Mouse (Mus musculus): ENCODE data around the gene Trmt44. TPM values are rescaled to one million over a fixed set of nuclear protein-coding genes. Genes with fewer than 3 reads are reported as not detected.
A peak's percentile ranks its signal among the peaks of the same experiment; 100 is the strongest.

Trmt44 gene
- polyA plus RNA-seq, 1 experiment: 9.8 TPM

DNA sequence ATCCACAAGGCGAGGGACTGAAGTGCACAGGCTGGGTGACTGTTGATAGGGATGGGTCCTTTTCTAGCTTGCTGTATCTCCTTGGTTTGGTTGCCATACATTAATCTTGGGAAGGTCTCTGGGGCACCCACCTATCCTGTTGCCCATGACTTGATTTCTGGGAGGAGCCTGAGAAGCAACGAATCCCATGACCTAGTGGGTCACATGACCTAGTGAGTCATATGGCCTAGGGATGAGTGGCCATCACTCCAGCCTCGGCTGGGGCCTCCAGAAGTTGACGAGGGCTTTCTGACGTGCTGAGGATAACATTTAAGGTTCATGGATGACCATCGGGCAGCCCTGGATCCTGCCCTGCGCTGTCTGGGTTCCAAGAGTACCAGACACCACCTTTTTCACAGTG lies 30.5 kb upstream of the Trmt44 start:
- Histone ChIP-seq H3K36me3 (ENCODE audit: control insufficient read depth, insufficient read depth, low read length) (peaks cover 11% of the 10 kb centered on the region; the same call in 1 of the 2 replicates), H3K27me3 (ENCODE audit: control insufficient read depth, insufficient read depth, low read length) (no peaks in the 10 kb centered on the region), H3K4me1 (replicated peaks; ENCODE audit: control insufficient read depth, insufficient read depth, low read length) (no peaks in the 10 kb centered on the region), H3K4me3 (ENCODE audit: control insufficient read depth, insufficient read depth, low read length) (no peak overlapping the region), H3K27ac (ENCODE audit: control insufficient read depth, insufficient read depth, low read length) (no peak overlapping the region)
- no peak for TF ChIP-seq POLR2A (IDR thresholded peaks at IDR 0.05; ENCODE audit: control insufficient read depth, extremely low read depth, insufficient read depth, low read length, poor library complexity)
- no peak for TF ChIP-seq CTCF (IDR thresholded peaks at IDR 0.05; ENCODE audit: borderline replicate concordance, control insufficient read depth, extremely low read depth, insufficient read depth, low read length, poor library complexity)
- DNase-seq: no peak
- 91% methylated on average over 7 of the region's 7 CpGs for WGBS

DNA sequence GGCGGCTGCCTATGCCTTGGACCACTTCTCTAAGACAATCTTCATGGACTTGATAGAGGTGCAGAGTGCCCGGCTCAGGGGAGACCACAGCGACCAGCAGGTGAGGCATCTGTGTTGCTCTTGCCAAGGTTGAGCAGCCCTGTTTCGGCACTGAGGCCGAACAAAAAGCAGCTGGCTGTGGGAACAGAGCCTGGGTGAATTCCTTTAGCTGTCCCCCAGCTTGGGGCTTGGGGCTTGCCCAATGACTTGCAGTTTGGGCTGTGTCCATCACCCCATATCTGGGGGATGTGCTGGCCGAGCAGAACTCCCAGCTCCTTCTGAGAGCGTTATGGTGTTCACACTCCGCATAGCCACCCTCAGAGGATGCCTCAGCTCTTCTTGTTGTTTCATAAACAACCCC lies 26.7 kb upstream of the Trmt44 start:
- no peak for DNase-seq
- Histone ChIP-seq H3K27ac (ENCODE audit: control insufficient read depth, insufficient read depth, low read length) (no peak overlapping the region), H3K27me3 (ENCODE audit: control insufficient read depth, insufficient read depth, low read length) (no peaks in the 10 kb centered on the region), H3K4me3 (ENCODE audit: control insufficient read depth, insufficient read depth, low read length) (no peak overlapping the region), H3K36me3 (ENCODE audit: control insufficient read depth, insufficient read depth, low read length) (peaks cover 21% of the 10 kb centered on the region), H3K4me1 (replicated peaks; ENCODE audit: control insufficient read depth, insufficient read depth, low read length) (no peaks in the 10 kb centered on the region)
- TF ChIP-seq POLR2A (IDR thresholded peaks at IDR 0.05; ENCODE audit: control insufficient read depth, extremely low read depth, insufficient read depth, low read length, poor library complexity): no peak
- WGBS: 95% methylated on average over 8 of the region's 8 CpGs

GRCm38 (mm10) chr5:35600233-35600632 lies 25.4 kb upstream of the Trmt44 start:
- 96% methylated on average over 11 of the region's 11 CpGs for WGBS
- no peak overlapping the region for H3K27ac ChIP-seq (ENCODE audit: control insufficient read depth, insufficient read depth, low read length)
- peaks cover 21% of the 10 kb centered on the region for H3K36me3 ChIP-seq (ENCODE audit: control insufficient read depth, insufficient read depth, low read length)
- no peaks in the 10 kb centered on the region for H3K4me1 ChIP-seq (replicated peaks; ENCODE audit: control insufficient read depth, insufficient read depth, low read length)
- no peak for DNase-seq
- no peak overlapping the region for H3K4me3 ChIP-seq (ENCODE audit: control insufficient read depth, insufficient read depth, low read length)
- no peaks in the 10 kb centered on the region for H3K27me3 ChIP-seq (ENCODE audit: control insufficient read depth, insufficient read depth, low read length)
- TF ChIP-seq CTCF (IDR thresholded peaks at IDR 0.05; ENCODE audit: borderline replicate concordance, control insufficient read depth, extremely low read depth, insufficient read depth, low read length, poor library complexity) (no peak), POLR2A (IDR thresholded peaks at IDR 0.05; ENCODE audit: control insufficient read depth, extremely low read depth, insufficient read depth, low read length, poor library complexity) (no peak)

DNA sequence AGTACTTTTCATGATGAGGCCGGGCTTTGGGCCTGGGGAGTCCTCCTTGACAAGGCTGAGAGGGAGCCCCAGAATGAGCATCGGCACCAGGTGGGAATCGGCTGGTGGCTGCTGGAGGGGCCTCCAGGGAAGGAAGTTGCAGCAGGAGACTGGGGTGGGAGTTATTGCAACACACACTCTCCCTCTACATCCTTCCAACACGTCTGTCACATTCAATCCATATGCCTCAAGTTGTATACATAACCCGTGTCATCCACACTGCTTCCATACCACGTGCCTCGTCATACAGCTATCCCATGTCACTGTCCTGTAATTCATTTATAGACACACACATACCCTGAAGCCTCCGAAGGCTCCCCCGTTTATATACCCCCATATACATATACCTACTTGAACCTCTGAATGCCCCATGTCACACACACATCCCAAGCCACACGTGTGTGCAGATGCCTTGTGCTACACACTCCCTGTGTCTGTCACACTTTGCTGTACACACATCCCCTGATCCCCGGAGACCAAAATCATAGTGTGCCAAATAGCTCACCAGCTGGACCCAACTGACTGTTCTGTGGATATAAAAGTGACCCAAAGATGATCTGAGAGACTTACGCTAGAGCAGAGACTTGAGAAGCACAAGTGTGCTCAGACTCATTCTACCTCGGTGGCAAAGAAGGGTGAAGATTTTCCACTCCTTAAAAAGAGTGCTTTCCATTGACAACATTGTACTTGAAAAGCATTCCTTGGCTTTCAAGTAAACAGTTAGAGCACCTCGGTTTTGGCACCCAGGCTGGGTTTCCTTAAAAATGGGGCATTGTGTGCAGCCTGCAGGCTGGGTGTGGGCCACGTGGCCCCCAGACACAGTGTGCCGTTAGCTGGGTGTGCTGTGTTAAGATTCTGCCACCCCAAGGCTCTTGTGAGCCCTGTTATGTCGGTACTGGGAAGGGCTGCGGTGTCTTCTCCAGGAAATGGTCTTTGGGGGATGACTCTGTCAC lies 21.6 kb upstream of the Trmt44 start:
- Histone ChIP-seq H3K27ac (ENCODE audit: control insufficient read depth, insufficient read depth, low read length) (no peak overlapping the region), H3K27me3 (ENCODE audit: control insufficient read depth, insufficient read depth, low read length) (no peaks in the 10 kb centered on the region), H3K4me3 (ENCODE audit: control insufficient read depth, insufficient read depth, low read length) (no peak overlapping the region), H3K36me3 (ENCODE audit: control insufficient read depth, insufficient read depth, low read length) (peaks cover 36% of the 10 kb centered on the region), H3K4me1 (replicated peaks; ENCODE audit: control insufficient read depth, insufficient read depth, low read length) (no peaks in the 10 kb centered on the region)
- DNase-seq: no peak
- TF ChIP-seq CTCF (IDR thresholded peaks at IDR 0.05; ENCODE audit: borderline replicate concordance, control insufficient read depth, extremely low read depth, insufficient read depth, low read length, poor library complexity) (no peak), POLR2A (IDR thresholded peaks at IDR 0.05; ENCODE audit: control insufficient read depth, extremely low read depth, insufficient read depth, low read length, poor library complexity) (no peak)
- 90% methylated on average over 18 of the region's 18 CpGs for WGBS

DNA sequence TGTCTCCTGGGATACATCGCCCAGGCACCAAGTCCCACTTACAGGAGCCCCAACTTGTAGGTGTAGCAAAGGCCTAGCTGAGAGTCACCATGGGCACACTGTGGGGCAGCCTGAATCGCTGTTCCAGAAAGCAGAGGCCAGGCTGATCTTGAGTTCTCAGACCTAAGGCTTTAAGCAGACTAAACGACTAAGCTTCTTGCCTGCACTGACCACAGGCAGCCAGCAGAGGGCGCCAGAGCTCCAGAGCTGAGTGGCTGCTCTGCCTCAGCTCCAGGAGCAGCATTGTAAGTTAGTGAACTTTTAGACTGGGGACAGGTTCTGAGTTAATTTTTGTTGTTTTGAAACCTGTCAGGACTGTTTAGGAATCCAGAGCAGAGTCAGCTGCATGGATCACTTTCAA lies 20.8 kb upstream of the Trmt44 start:
- H3K36me3 ChIP-seq (ENCODE audit: control insufficient read depth, insufficient read depth, low read length): peaks cover 38% of the 10 kb centered on the region
- DNase-seq: peak; percentile 64
- 27% methylated on average over 4 of the region's 4 CpGs for WGBS
- H3K4me3 ChIP-seq (ENCODE audit: control insufficient read depth, insufficient read depth, low read length): no peak overlapping the region
- H3K27me3 ChIP-seq (ENCODE audit: control insufficient read depth, insufficient read depth, low read length): no peaks in the 10 kb centered on the region
- H3K27ac ChIP-seq (ENCODE audit: control insufficient read depth, insufficient read depth, low read length): no peak overlapping the region
- H3K4me1 ChIP-seq (replicated peaks; ENCODE audit: control insufficient read depth, insufficient read depth, low read length): no peaks in the 10 kb centered on the region
- TF ChIP-seq POLR2A (IDR thresholded peaks at IDR 0.05; ENCODE audit: control insufficient read depth, extremely low read depth, insufficient read depth, low read length, poor library complexity) (no peak), CTCF (IDR thresholded peaks at IDR 0.05; ENCODE audit: borderline replicate concordance, control insufficient read depth, extremely low read depth, insufficient read depth, low read length, poor library complexity) (peak; percentile 98)

DNA sequence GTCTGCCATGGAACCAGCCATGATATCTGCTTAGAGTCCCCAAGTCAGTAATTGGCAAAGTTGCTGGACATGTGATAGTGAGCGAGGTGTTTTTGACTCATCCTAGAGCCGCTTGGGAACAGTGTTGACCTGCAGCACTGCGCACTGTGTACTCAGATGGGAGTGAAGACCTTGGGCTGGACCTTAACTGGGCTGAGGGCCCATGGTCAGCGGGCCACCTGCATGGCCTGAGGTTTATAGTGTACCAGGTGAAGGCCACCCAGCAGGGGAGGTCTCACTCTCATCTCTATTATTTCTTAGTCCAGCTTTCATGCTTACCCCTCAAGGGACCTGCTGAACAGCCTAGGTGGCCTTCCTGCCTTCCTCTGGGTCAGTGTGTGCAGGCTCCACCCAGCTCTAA lies 19.9 kb upstream of the Trmt44 start:
- WGBS: 99% methylated on average over 4 of the region's 4 CpGs
- no peak for DNase-seq
- H3K4me1 ChIP-seq (replicated peaks; ENCODE audit: control insufficient read depth, insufficient read depth, low read length): no peaks in the 10 kb centered on the region
- peaks cover 41% of the 10 kb centered on the region for H3K36me3 ChIP-seq (ENCODE audit: control insufficient read depth, insufficient read depth, low read length)
- H3K27me3 ChIP-seq (ENCODE audit: control insufficient read depth, insufficient read depth, low read length): no peaks in the 10 kb centered on the region
- H3K27ac ChIP-seq (ENCODE audit: control insufficient read depth, insufficient read depth, low read length): no peak overlapping the region
- TF ChIP-seq POLR2A (IDR thresholded peaks at IDR 0.05; ENCODE audit: control insufficient read depth, extremely low read depth, insufficient read depth, low read length, poor library complexity): no peak
- no peak for TF ChIP-seq CTCF (IDR thresholded peaks at IDR 0.05; ENCODE audit: borderline replicate concordance, control insufficient read depth, extremely low read depth, insufficient read depth, low read length, poor library complexity)
- no peak overlapping the region for H3K4me3 ChIP-seq (ENCODE audit: control insufficient read depth, insufficient read depth, low read length)

Measured in thymus, adult 2 months (tissue).